Comparison of ENCODE assay signal across 18 mouse cellular contexts in the genomic region with DNA sequence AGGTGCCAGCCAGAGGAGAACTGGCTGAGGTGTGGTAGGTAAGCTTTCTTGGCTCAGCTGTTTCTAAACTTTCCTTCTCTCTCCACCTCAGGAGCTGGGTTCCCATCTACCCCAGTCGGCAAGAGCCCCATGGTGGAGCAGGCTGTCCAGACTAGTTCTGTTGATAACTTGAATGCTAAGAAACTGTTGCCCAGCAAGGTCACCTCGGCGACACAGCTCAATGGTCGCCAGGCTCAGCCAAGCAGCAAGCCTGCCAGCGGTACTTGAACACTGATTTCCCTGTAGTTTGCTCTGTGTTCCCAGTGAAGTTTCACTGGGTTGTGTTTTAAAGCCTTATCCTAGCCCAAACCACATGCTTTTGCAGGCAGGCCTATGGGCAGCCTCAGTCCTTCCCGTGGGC. TPM values are rescaled to one million over a fixed set of nuclear protein-coding genes. Genes with fewer than 3 reads are reported as not detected.
DNase-seq lines count a peak whose midpoint lies in the region; ATAC-seq and TF ChIP-seq lines count a peak whose summit lies in the region.
"Had no signal": no experiment of that assay in that cellular context is flagged by ENCODE, and none has a peak within 500 bp of the region (broad histone marks: within the 10 kb centered on the region; RNA-seq: fewer than 3 reads in every experiment).

No protein-coding gene starts in this region.

- H3K4me3 ChIP-seq in lung, postnatal 0 days (ENCODE audit: low read depth, low read length), result no peak overlapping the region
- no peak overlapping the region for H3K4me3 ChIP-seq in kidney, postnatal 0 days (replicated peaks; ENCODE audit: low read depth, low read length)
- H3K4me3 ChIP-seq: embryonic facial prominence, embryonic 10.5 days; forebrain, embryonic 15.5 days; heart, embryonic 13.5 days had no signal

- no peak overlapping the region for H3K4me2 ChIP-seq in lung, postnatal 0 days (replicated peaks; ENCODE audit: low read depth, low read length)
- no peak overlapping the region for H3K4me2 ChIP-seq in kidney, postnatal 0 days (ENCODE audit: low read length)
- H3K4me2 ChIP-seq: forebrain, embryonic 15.5 days; heart, embryonic 13.5 days had no signal

- 84% methylated on average over 6 of the region's 6 CpGs for WGBS in lung, postnatal 0 days
- WGBS in kidney, postnatal 0 days, result 50% methylated on average over 6 of the region's 6 CpGs

- TF ChIP-seq CTCF in lung, postnatal 0 days (IDR thresholded peaks at IDR 0.05), result no peak
- no peak for TF ChIP-seq CTCF in kidney, postnatal 0 days (IDR thresholded peaks at IDR 0.05; ENCODE audit: low read depth)

- ATAC-seq in lung, postnatal 0 days, result no peak
- ATAC-seq in kidney, postnatal 0 days (replicated peaks; ENCODE audit: low FRiP score, low read depth), result no peak
- ATAC-seq: activated CD4-positive, CD25-positive, alpha-beta regulatory T cell, adult 4 months; forebrain, embryonic 15.5 days; hindbrain, embryonic 16.5 days; Patski had no signal

- H3K27ac ChIP-seq in lung, postnatal 0 days (ENCODE audit: low read length), result no peak overlapping the region
- H3K27ac ChIP-seq in kidney, postnatal 0 days, result peak overlapping the region; percentile 21; the same call in 1 of the 2 replicates
- H3K27ac ChIP-seq: embryonic facial prominence, embryonic 10.5 days; forebrain, embryonic 15.5 days; heart, embryonic 13.5 days had no signal

- no peaks in the 10 kb centered on the region for H3K9me3 ChIP-seq in lung, postnatal 0 days (ENCODE audit: low read length)
- H3K9me3 ChIP-seq in kidney, postnatal 0 days (replicated peaks; ENCODE audit: low read length), result no peaks in the 10 kb centered on the region
- H3K9me3 ChIP-seq: embryonic facial prominence, embryonic 10.5 days; forebrain, embryonic 15.5 days; heart, embryonic 13.5 days had no signal

- no peaks in the 10 kb centered on the region for H3K27me3 ChIP-seq in lung, postnatal 0 days (replicated peaks; ENCODE audit: insufficient read depth, low read length)
- no peaks in the 10 kb centered on the region for H3K27me3 ChIP-seq in kidney, postnatal 0 days (ENCODE audit: insufficient read depth, low read length)
- H3K27me3 ChIP-seq: CH12.LX; forebrain, embryonic 15.5 days; heart, embryonic 13.5 days; Patski had no signal

- no peak for TF ChIP-seq EP300 in lung, postnatal 0 days (IDR thresholded peaks at IDR 0.05)

- H3K36me3 ChIP-seq in lung, postnatal 0 days (ENCODE audit: insufficient read depth, low read length), result peaks cover 50% of the 10 kb centered on the region
- peaks cover 62% of the 10 kb centered on the region for H3K36me3 ChIP-seq in kidney, postnatal 0 days (ENCODE audit: insufficient read depth, low read length)

- peak; percentile 16 to 37 for DNase-seq in lung, adult 18-20 months
- no peak for DNase-seq in lung, postnatal 0 days (ENCODE audit: low spot score)
- DNase-seq in kidney, adult 8-10 months, result peak; percentile 36 to 50
- DNase-seq in kidney, postnatal 0 days (ENCODE audit: low spot score), result no peak
- peak; percentile 40 to 52 for DNase-seq in kidney, postnatal 36 days
- DNase-seq in adrenal gland, postnatal 4 days (ENCODE audit: low spot score in 2 of 2), result no peak
- no peak for DNase-seq in spleen, adult 12 weeks (ENCODE audit: low spot score)
- DNase-seq: adrenal gland, postnatal 14 days; cerebellum, postnatal 10 days; gastrocnemius, postnatal 10 days; heart, postnatal 36 days had no signal

- peaks cover 16% of the 10 kb centered on the region; the same call in 1 of the 2 replicates for H3K4me1 ChIP-seq in lung, postnatal 0 days (ENCODE audit: insufficient read depth, low read depth, low read length)
- peaks cover 15% of the 10 kb centered on the region for H3K4me1 ChIP-seq in kidney, postnatal 0 days (replicated peaks; ENCODE audit: insufficient read depth, low read length)

- no peak overlapping the region for H3K9ac ChIP-seq in lung, postnatal 0 days (replicated peaks; ENCODE audit: low read depth)
- H3K9ac ChIP-seq in kidney, postnatal 0 days (ENCODE audit: low read depth, low read length), result no peak overlapping the region
- H3K9ac ChIP-seq: forebrain, embryonic 15.5 days; heart, embryonic 13.5 days had no signal

RNA-seq across cellular contexts. Expression of a gene that starts 6.5 kb away (rescaled TPM):
- polyA plus RNA-seq in lung, postnatal 0 days (2015; fragmentation: Nextera tagmentation; extraction: Ambion mirVana), result 6.5 and 7.0 TPM in 2 replicates
- polyA plus RNA-seq in kidney, postnatal 0 days (2015; fragmentation: Nextera tagmentation; extraction: Ambion mirVana), result 9.3 and 10.4 TPM in 2 replicates
- 10 to 100 TPM; 45.3 to 47.4 TPM for total RNA-seq in adrenal gland, postnatal 4 days (2021)

RNA-seq across cellular contexts. Expression of a gene that starts 11.0 kb away (rescaled TPM):
- 334 and 385 TPM in 2 replicates for polyA plus RNA-seq in lung, postnatal 0 days (2015; fragmentation: Nextera tagmentation; extraction: Ambion mirVana)
- 641 and 676 TPM in 2 replicates for polyA plus RNA-seq in kidney, postnatal 0 days (2015; fragmentation: Nextera tagmentation; extraction: Ambion mirVana)
- 100 to 1,000 TPM; 245 to 248 TPM for total RNA-seq in adrenal gland, postnatal 4 days (2021)

RNA-seq across cellular contexts. Expression of a gene that starts 11.0 kb away (rescaled TPM):
- polyA plus RNA-seq in lung, postnatal 0 days (2015; fragmentation: Nextera tagmentation; extraction: Ambion mirVana), result 2.0 and 2.4 TPM in 2 replicates
- 3.9 and 4.2 TPM in 2 replicates for polyA plus RNA-seq in kidney, postnatal 0 days (2015; fragmentation: Nextera tagmentation; extraction: Ambion mirVana)
- 1 to 10 TPM; 8.9 to 9.6 TPM for total RNA-seq in adrenal gland, postnatal 4 days (2021)

RNA-seq across cellular contexts. Expression of a gene that starts 39.1 kb away (rescaled TPM):
- 18.7 and 18.9 TPM in 2 replicates for polyA plus RNA-seq in lung, postnatal 0 days (2015; fragmentation: Nextera tagmentation; extraction: Ambion mirVana)
- polyA plus RNA-seq in kidney, postnatal 0 days (2015; fragmentation: Nextera tagmentation; extraction: Ambion mirVana), result 18.6 and 19.3 TPM in 2 replicates
- total RNA-seq in adrenal gland, postnatal 4 days (2021), result 10 to 100 TPM; 16.4 to 17.7 TPM

RNA-seq across cellular contexts. Expression of a gene that starts 54.8 kb away (rescaled TPM):
- 2.8 and 3.5 TPM in 2 replicates for polyA plus RNA-seq in lung, postnatal 0 days (2015; fragmentation: Nextera tagmentation; extraction: Ambion mirVana)
- 3.3 and 3.5 TPM in 2 replicates for polyA plus RNA-seq in kidney, postnatal 0 days (2015; fragmentation: Nextera tagmentation; extraction: Ambion mirVana)
- 10 to 100 TPM; 22.7 to 26.0 TPM for total RNA-seq in adrenal gland, postnatal 4 days (2021)

Comparison
In these comparisons a context has a peak if more than half of its experiments do, and no peak if none do; other contexts are left out.
1. DNase-seq: peak in lung, adult 18-20 months (2 of 2), kidney, adult 8-10 months (2 of 2) and kidney, postnatal 36 days (2 of 2); none in lung, postnatal 0 days (single experiment), kidney, postnatal 0 days (single experiment), adrenal gland, postnatal 4 days (0 of 2) and spleen, adult 12 weeks (single experiment).